Mouse (Mus musculus): ENCODE results near the gene C130032M10Rik.

C130032M10Rik gene

DNA sequence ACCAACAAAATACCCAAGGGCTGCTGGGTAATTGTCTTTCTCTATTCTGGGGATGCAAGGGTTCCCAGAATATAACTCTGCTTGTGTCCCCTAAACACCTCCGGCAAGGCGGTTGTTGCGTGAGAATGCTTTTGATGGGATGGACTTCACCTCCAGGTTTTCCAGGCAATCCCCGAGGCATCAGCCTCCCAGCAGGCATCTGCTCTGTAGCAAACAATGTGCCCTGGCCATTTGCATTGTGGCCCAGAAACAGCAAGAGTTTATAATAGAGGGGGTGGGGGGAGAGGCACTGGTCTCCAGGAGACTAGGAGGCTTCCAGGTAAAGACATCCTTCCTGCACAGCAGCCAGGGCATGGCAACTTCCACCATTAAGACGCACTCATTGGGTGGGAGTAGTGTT is 33.6 kb downstream of the C130032M10Rik start:
- no peak for DNase-seq (ENCODE audit: low read depth)

DNA sequence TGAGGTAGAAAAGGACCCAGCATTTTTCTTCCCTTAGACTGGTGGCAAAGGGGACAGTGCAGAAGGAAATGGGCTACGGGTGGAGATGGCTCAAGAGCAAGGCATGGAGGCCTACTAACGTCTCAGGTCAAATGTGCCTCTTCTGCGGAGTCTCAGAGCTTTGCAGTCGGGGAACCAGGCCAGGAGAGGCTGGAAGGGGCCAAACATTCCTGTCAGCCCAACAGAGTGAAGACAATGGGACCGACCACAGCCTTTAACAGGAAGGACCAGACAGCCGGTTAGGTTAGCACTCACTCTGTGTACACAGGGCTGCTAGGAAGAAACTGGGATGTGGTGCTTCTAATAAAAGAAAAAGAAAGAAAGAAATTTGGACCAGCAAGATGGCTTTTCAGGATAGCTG is 34.5 kb downstream of the C130032M10Rik start:
- DNase-seq (ENCODE audit: low read depth) = no peak

DNA sequence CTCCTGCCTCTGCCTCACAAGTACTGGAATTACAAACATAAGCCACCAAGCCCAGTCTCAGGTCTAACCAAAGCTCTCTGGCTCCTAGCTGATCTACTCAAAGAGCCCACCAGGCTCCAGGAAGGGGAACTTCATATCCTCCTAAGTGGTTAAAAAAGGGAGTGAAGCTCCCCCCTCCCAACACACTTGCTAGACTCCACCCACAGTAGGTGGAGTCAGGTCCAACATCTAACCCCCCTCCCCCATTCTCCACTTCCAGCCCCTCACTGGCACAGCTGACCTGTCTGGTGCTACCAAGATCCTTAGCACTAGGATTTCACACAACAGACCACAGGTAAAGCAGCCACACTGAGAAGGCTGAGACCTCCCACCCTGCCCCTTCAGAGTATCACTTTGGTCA is 38.3 kb downstream of the C130032M10Rik start:
- DNase-seq (ENCODE audit: low read depth) = no peak

DNA sequence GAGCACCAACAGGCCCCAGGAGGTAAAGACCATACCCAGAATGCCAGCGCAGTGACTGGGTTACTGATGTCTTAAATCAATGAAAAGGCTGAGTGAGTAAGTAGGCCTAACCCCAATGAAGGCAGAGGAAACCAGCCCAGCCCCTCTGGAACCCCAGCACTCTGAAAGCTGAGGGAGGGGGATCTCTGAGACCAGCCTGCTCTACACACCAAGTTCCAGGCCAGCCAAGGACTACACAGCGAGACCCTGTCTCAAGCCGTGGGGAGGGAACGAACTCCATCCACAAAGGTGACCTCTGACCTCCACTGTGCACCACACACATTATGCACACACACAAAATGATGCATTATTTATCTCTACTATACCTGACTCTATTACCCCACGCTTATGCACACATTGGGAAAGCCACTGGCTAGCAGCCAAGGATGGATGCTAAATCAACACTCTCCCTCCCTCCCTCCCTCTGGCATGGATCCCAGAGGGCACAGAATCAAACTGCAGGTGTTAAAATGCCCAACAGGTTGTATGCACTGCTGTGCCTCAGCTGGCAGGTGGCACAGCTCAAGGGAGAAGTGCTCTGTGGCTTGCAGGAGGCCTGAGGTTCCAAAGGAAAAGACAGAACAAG is 39.0 kb downstream of the C130032M10Rik start:
- DNase-seq (ENCODE audit: low read depth) = no peak

DNA sequence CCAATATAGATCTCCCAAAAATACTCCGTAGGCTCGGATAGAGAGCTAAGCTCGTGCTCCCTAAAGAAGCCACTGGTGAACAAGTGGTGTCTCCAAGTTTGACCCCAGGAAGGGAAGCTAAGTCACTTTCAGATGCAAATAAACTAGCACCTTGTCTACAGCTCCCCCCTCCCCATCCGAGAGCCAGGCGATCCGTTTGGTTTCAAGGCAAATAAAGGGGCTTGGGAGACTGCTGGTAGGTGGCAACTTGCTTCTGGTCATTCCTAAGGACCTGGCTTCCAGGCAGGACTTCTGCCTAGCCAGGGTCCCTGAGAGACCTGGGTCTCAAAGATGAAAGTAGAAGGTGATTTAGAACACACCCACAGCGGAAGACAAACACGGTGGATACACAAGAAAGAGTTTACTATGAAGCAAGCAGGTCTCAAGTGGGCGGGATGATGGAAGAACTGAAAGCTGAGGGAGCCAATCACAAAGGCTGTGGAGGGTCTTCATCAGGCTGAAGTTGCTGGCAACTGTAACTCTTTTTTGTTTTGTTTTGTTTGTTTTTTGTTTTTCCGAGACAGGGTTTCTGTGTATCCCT is 40.9 kb downstream of the C130032M10Rik start:
- DNase-seq (ENCODE audit: low read depth) = no peak

DNA sequence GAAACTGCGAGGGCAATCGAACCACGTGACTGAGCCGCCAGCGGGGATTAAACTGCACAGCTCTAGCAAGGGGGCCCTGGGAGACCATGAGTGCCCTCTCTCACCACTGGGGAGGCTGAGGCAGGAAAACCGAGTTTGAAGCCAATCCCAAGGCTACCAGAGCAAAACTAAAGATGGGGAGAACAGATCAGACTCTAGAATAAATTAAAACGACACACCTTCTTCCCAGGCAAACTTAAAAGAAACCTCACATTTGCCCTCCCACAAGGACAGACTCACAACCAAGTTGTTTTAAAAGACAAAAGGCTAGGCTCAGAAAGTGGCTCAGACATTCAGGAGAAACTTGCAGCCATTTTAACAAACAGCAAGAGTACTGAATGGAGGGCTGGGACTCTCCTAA is 41.6 kb downstream of the C130032M10Rik start:
- DNase-seq (ENCODE audit: low read depth) = no peak

DNA sequence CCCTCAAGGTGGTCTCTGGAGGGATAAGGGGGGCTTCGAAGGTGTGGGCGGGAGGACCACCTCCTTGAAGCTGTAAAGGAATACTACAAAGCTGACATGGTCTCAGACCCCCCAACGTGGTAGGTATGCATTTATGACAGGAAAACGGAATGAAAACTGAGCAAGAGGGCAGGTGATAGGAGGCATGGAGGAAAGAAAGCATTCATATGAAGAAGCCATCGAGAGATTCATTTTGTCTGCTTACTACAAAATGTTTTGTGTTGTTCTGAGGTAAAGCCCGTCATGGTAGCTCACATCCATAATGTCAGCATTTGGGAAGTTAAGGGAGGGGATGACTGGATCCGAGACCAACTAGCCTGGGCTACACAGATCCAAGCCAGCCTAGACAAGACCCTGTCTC is 44.6 kb downstream of the C130032M10Rik start:
- no peak for DNase-seq (ENCODE audit: low read depth)

DNA sequence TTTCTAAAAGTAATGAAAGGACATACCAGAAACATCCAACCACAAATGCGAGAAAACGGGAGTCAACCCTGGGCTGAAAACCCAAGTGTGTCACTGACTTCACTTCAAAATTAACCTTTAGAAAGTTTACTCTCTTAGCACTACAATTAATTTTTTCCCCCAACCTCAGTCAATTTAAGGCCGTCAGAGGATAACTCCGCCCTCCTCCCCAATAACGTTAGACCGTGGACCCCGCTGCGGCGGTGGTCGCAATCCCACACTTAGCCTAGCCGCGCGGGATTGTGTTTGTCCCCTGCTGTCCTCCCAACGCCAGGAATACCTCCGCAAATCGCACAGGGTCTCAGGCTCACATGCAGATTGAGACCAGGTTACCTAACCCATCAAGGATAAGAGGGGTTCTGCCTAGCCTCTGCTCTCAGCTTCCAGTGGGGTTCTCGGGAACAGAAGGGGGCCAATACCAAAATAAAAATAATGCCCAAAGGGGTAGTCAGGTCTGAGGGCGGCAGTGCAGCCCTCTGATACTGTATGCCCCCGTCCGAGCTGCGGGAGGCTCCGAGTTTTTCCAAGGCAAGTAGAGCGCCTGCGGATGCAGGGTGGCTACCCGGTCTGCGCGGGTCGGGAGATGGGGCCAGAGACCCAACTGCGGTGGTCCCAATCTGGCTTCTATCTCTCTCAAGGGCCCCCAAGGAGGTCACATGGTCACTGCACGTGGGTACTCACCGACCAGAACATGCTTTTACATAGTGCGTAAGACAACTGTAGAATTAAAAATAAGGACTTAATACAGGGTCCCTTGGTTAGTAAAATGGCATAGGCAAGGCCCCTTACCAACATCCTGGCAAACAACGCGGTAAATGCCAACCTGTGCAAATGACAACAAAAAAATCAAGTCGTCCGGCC is 45.5 kb downstream of the C130032M10Rik start:
- no peak for DNase-seq (ENCODE audit: low read depth)

DNA sequence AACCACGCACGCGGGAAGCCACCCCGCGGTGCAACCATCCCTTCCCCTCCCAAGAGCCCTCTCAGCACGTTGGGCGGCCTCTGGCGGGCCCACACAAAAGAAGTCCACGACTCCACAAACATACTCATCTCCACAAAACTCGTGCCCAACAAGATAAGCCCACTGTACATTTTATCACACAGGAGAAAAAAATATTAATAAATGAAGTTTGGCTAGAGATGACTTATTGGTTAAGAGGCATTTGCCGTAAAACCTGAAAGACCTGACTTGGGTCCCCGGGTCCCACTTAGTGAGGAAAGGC is 46.1 kb downstream of the C130032M10Rik start:
- DNase-seq (ENCODE audit: low read depth) = no peak

DNA sequence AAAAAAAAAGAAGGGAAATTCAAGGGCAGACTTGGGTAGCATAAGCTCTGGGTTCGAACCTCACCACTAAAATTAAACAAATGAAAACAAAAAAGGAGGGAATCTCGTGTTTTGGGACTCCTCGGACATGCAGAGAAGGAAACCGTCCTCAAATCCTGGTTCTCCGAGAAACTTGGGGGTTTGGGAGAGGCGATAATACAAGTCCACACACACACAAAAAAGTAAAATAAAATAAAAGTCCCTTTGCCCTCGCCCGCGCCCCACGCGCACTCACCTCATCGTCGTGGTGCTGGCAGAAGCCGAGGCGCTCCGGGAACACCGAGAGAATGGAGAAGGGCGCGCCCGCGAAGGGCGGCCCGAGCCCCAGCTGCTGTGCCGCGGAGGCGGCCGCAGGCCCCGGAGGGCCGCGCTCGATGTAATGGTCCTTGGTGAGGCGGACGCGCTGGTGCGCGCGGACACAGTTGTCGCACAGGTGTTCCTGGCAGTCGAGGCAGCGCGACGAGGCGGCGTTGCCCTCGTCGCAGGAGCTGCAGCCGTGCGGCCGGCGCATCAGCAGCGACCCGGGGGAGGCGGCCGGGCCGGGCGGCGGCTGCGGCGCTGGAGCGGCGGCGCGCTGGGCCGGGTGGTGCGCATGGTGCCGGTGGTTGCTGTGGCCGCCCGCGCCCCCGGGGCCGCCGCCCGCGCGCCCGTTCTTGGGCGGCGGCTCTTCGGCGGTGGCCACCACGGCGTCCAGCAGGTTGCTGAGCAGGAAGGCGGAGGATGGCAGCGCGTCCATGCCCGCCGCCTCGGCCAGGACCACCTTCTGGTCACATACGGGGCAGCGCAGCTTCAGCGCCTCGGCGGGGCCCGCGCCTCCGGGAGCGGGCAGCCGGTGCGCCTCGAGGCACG is 46.8 kb downstream of the C130032M10Rik start:
- DNase-seq (ENCODE audit: low read depth) = no peak

DNA sequence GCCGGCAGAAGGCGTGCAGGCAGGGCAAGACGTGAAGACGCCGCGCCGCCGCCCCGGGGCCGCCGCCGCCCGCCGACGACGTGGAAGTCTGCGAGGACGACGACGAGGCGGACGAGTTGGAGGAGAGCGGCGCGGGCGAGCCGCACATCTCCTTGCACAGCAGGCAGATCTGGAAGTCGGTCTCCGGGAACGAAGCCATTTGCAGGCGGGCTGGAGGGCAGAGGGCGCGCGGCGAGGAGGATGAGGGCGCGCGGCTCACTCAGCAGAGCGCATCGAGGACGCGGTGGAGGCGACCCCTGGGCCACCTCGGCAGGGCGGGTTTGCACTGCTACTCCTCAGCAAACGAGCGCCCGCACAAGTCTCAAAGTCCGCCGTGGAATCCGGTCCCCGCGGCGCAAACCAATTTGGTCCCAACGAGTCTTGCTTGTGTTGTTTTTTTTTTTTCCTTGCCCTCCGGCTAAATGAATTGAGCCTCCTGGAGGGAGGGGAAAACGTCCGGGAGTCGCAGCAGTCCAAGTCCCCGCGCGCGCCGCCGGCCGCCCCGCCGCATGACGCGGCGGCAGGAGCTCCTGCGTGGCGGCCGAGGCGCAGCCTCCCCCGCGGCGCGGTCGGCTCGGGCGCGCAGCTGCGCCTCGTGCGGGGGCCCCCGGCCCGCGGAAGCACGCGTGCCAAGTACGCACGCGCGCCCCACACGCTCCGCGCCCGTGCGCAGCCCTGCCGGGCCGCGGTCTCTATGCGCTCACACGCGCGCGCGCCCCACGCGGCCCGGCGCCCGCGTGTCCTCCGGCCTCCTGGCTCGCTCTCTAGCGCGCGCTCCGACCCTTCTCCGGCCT is 47.6 kb downstream of the C130032M10Rik start:
- DNase-seq (ENCODE audit: low read depth) = peak; percentile 37

DNA sequence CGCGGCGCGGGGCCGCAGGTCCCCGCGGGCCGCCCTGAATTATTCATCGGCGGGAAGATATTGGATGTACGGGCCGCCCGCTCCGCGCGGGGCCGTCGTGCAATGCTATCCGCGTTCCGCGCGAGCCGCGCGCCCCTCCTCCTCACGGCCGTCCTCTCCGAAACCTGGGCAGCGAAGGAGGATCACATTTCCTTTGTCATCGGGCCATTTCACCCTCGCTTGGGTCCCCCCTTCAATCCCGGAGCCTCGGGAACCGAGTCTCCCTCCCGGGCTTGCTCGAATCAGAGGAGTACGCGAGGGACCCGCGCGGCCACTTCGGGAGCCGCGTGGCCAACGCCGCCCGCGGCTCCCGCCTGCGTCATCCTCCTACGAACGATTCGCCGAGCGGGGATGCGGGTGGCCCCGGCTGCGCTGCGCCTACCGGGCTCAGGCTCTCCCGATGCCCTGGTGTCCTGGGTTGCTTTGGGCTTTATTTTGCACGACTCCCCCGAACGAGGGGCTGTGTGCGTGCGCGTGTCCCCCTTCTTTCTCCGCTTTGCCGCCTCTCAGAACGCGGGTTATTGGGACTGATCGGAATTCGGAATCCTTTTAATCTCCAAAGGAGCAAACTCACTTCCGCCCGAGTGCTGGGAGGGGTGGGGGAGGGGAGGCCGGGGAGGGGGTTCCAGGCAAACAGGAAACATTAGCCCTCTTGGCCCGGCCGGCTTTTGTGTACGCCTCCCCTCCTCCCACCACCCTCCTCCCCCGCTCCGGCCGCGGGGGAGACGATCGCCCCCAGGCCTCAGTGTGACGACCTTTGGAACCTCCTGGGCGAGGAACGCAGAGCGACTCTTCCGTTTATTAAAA is 48.5 kb downstream of the C130032M10Rik start, which contains the start of gene Trim71:
Gene Trim71, minus strand, starts transcription at position 609 of the 846 bp plus-strand sequence.
- peak; percentile 35 for DNase-seq (ENCODE audit: low read depth)

DNA sequence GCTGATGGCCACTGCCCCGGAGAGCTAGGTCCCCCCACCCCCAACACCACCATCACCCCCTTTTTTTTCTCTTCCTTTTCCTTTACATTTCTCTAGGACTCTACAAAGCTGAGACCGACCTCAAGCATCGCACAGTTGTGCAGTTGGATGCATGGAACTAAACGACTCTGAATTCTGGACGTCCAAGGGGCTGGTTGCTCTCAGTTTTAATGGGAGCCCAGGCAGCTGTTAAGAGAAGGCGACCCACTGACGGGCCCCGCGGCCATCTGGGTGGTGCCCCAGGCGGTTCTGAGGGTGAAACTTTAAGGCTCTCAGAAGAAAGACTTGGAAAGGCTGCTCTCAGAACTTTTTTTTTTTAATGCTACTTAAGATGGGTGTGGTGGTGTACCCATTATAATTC is 49.2 kb downstream of the C130032M10Rik start:
- DNase-seq (ENCODE audit: low read depth) = no peak
